In the genomic region with DNA sequence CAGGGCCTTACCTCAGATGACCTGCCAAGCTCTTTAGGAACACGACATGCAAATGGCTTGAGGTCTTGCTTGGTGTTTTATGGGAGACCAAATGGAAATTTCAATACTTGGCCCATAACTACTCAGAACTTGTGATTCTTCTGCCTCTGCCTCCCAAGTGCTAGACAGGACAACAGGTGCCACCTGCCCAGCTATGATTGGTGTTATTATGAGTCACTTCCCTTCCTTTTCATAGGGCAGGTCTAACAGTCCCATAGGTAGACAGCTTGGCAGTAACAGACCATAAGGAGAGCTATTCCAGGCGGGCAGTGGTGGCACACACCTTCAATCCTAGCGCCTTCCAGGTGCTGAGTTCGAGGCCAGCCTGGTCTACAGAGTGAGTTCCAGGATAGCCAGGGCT, we compare ENCODE assay signal across 25 mouse cellular contexts. TPM values are rescaled to one million over a fixed set of nuclear protein-coding genes. Genes with fewer than 3 reads are reported as not detected.
DNase-seq lines count a peak whose midpoint lies in the region; ATAC-seq and TF ChIP-seq lines count a peak whose summit lies in the region.
"Had no signal": no experiment of that assay in that cellular context is flagged by ENCODE, and none has a peak within 500 bp of the region (broad histone marks: within the 10 kb centered on the region; RNA-seq: fewer than 3 reads in every experiment).

No protein-coding gene starts in this region.

- H3K27ac ChIP-seq in midbrain, embryonic 11.5 days (ENCODE audit: low read depth, low read length): no peak overlapping the region
- no peak overlapping the region for H3K27ac ChIP-seq in midbrain, embryonic 10.5 days (replicated peaks)
- H3K27ac ChIP-seq in liver, postnatal 0 days (ENCODE audit: low read depth): no peak overlapping the region
- H3K27ac ChIP-seq: embryonic facial prominence, embryonic 10.5 days; forebrain, embryonic 15.5 days; heart, embryonic 10.5 days; heart, embryonic 15.5 days; hindbrain, embryonic 14.5 days had no signal

- no peak overlapping the region for H3K4me2 ChIP-seq in midbrain, embryonic 11.5 days
- peak overlapping the region; percentile 76 for H3K4me2 ChIP-seq in liver, postnatal 0 days (ENCODE audit: low read depth, low read length)
- H3K4me2 ChIP-seq: forebrain, embryonic 15.5 days; hindbrain, embryonic 14.5 days had no signal

- peaks cover 91% of the 10 kb centered on the region for H3K36me3 ChIP-seq in erythroblast, embryonic 14.5 days (ENCODE audit: control insufficient read depth)
- H3K36me3 ChIP-seq in midbrain, embryonic 11.5 days (ENCODE audit: control insufficient read depth, insufficient read depth, low read length): no peaks in the 10 kb centered on the region
- H3K36me3 ChIP-seq in midbrain, embryonic 10.5 days: peaks cover 17% of the 10 kb centered on the region
- H3K36me3 ChIP-seq in liver, postnatal 0 days (replicated peaks; ENCODE audit: insufficient read depth, low read length): peaks cover 11% of the 10 kb centered on the region; the same call in 1 of the 2 replicates
- H3K36me3 ChIP-seq: forebrain, embryonic 15.5 days; heart, embryonic 10.5 days; heart, embryonic 15.5 days had no signal

- no peak for TF ChIP-seq CTCF in liver, postnatal 0 days (IDR thresholded peaks at IDR 0.05; ENCODE audit: low read depth)

- 96% methylated on average over 4 of the region's 4 CpGs for WGBS in midbrain, embryonic 11.5 days
- WGBS in midbrain, embryonic 10.5 days: 94% methylated on average over 4 of the region's 4 CpGs
- WGBS in liver, postnatal 0 days (ENCODE audit: insufficient replicate concordance): 84% methylated on average over 4 of the region's 4 CpGs

- no peak for ATAC-seq in erythroblast, adult 5-6 weeks (replicated peaks; ENCODE audit: low FRiP score, poor library complexity, severe bottlenecking)
- ATAC-seq in midbrain, embryonic 11.5 days (ENCODE audit: low FRiP score): no peak
- ATAC-seq in liver, postnatal 0 days: no peak
- ATAC-seq: forebrain, embryonic 15.5 days had no signal

- no peak overlapping the region for H3K9ac ChIP-seq in midbrain, embryonic 11.5 days (ENCODE audit: low read length)
- no peak overlapping the region for H3K9ac ChIP-seq in liver, postnatal 0 days (replicated peaks)
- H3K9ac ChIP-seq: forebrain, embryonic 15.5 days; heart, embryonic 15.5 days; hindbrain, embryonic 14.5 days had no signal

- H3K4me3 ChIP-seq in erythroblast, embryonic 14.5 days (replicated peaks): peak overlapping the region; percentile 90
- no peak overlapping the region for H3K4me3 ChIP-seq in midbrain, embryonic 11.5 days (ENCODE audit: low read depth, low read length)
- no peak overlapping the region for H3K4me3 ChIP-seq in midbrain, embryonic 10.5 days
- H3K4me3 ChIP-seq in liver, postnatal 0 days (ENCODE audit: low read depth, low read length): no peak overlapping the region; the same call in 1 of the 2 replicates
- H3K4me3 ChIP-seq: embryonic facial prominence, embryonic 10.5 days; forebrain, embryonic 15.5 days; heart, embryonic 10.5 days; heart, embryonic 15.5 days had no signal

- no peak for TF ChIP-seq EP300 in liver, postnatal 0 days (IDR thresholded peaks at IDR 0.05; ENCODE audit: low read depth)

- peak; percentile 19 for DNase-seq in midbrain, embryonic 11.5 days (ENCODE audit: low spot score, missing footprints)
- DNase-seq in midbrain, embryonic 10.5 days (ENCODE audit: low spot score): no peak
- no peak for DNase-seq in liver, postnatal 0 days
- no peak for DNase-seq in cerebellum, postnatal 25 days
- DNase-seq in c-Kit-positive CD71-positive TER-119-positive erythroid progenitor cells, embryonic 14.5 days (ENCODE audit: low spot score): no peak
- DNase-seq: adrenal gland, adult 2 months; adrenal gland, postnatal 25 days; cerebellum, adult 11 months; cerebellum, adult 8-10 months; cerebellum, postnatal 36 days; gastrocnemius, postnatal 36 days; heart, postnatal 14 days had no signal

- H3K27me3 ChIP-seq in erythroblast, embryonic 14.5 days (ENCODE audit: control insufficient read depth): no peaks in the 10 kb centered on the region
- H3K27me3 ChIP-seq in midbrain, embryonic 11.5 days (ENCODE audit: control insufficient read depth, insufficient read depth, low read length): no peaks in the 10 kb centered on the region
- no peaks in the 10 kb centered on the region for H3K27me3 ChIP-seq in midbrain, embryonic 10.5 days (ENCODE audit: low read depth, poor library complexity, severe bottlenecking)
- H3K27me3 ChIP-seq in liver, postnatal 0 days (ENCODE audit: insufficient read depth, low read length): no peaks in the 10 kb centered on the region
- H3K27me3 ChIP-seq: forebrain, embryonic 15.5 days; heart, embryonic 15.5 days had no signal

- peaks cover 73% of the 10 kb centered on the region for H3K4me1 ChIP-seq in erythroblast, embryonic 14.5 days (ENCODE audit: control insufficient read depth)
- peaks cover 26% of the 10 kb centered on the region for H3K4me1 ChIP-seq in midbrain, embryonic 11.5 days (ENCODE audit: control insufficient read depth, insufficient read depth, low read length)
- peaks cover 60% of the 10 kb centered on the region for H3K4me1 ChIP-seq in midbrain, embryonic 10.5 days
- peaks cover 64% of the 10 kb centered on the region for H3K4me1 ChIP-seq in liver, postnatal 0 days (ENCODE audit: insufficient read depth)

- no peaks in the 10 kb centered on the region for H3K9me3 ChIP-seq in erythroblast, embryonic 14.5 days (ENCODE audit: control insufficient read depth, low read length)
- H3K9me3 ChIP-seq in midbrain, embryonic 11.5 days (ENCODE audit: control insufficient read depth, low read length): no peaks in the 10 kb centered on the region
- no peaks in the 10 kb centered on the region for H3K9me3 ChIP-seq in midbrain, embryonic 10.5 days (replicated peaks)
- no peaks in the 10 kb centered on the region for H3K9me3 ChIP-seq in liver, postnatal 0 days (ENCODE audit: low read length)
- H3K9me3 ChIP-seq: embryonic facial prominence, embryonic 10.5 days; forebrain, embryonic 15.5 days; heart, embryonic 10.5 days; heart, embryonic 15.5 days had no signal

RNA-seq across cellular contexts. Expression of gene Gm5767, which starts 53.1 kb away (rescaled TPM):
- polyA plus RNA-seq in erythroblast, embryonic 14.5 days (2012): not detected in 2 replicates
- total RNA-seq in erythroblast, adult 5-6 weeks (2015; ENCODE audit: low replicate concordance): not detected in 2 replicates
- not detected in 2 replicates for total RNA-seq in erythroblast, adult 5-6 weeks (2017; ENCODE audit: low replicate concordance)
- polyA plus RNA-seq in midbrain, embryonic 11.5 days (2014; fragmentation: Nextera tagmentation; extraction: Ambion mirVana): not detected in 2 replicates
- not detected in 2 replicates for polyA plus RNA-seq in midbrain, embryonic 10.5 days (2016; fragmentation: Nextera tagmentation; extraction: Ambion mirVana)
- 0.43 TPM in 1 of 2 replicates, not detected in the other for polyA plus RNA-seq in liver, postnatal 0 days (2015; fragmentation: Nextera tagmentation; extraction: Ambion mirVana)
- total RNA-seq: adrenal gland, adult 2 months; adrenal gland, postnatal 25 days; ES-E14; gastrocnemius, adult 8-10 months; gastrocnemius, postnatal 36 days; heart, postnatal 14 days; hematopoietic stem cell, adult 5-6 weeks had no signal
- polyA plus RNA-seq: C2C12; embryonic facial prominence, embryonic 10.5 days; embryonic facial prominence, embryonic 14.5 days; forebrain, embryonic 11.5 days; forebrain, embryonic 15.5 days; heart, embryonic 10.5 days; heart, embryonic 15.5 days had no signal

RNA-seq across cellular contexts. Expression of gene Usp7, which starts 58.5 kb away (rescaled TPM):
- 6.0 and 6.8 TPM in 2 replicates for polyA plus RNA-seq in erythroblast, embryonic 14.5 days (2012)
- 545 and 592 TPM in 2 replicates for total RNA-seq in erythroblast, adult 5-6 weeks (2015; ENCODE audit: low replicate concordance)
- 1,042 and 1,164 TPM in 2 replicates for total RNA-seq in erythroblast, adult 5-6 weeks (2017; ENCODE audit: low replicate concordance)
- 35.7 and 41.0 TPM in 2 replicates for polyA plus RNA-seq in midbrain, embryonic 11.5 days (2014; fragmentation: Nextera tagmentation; extraction: Ambion mirVana)
- polyA plus RNA-seq in midbrain, embryonic 10.5 days (2016; fragmentation: Nextera tagmentation; extraction: Ambion mirVana): 25.0 and 28.1 TPM in 2 replicates
- 15.8 and 17.7 TPM in 2 replicates for polyA plus RNA-seq in liver, postnatal 0 days (2015; fragmentation: Nextera tagmentation; extraction: Ambion mirVana)
